Mouse (Mus musculus): ENCODE measurements at regions not wholly inside any gene's neighbourhood (a gene's known extent, or its start where the extent isn't known, plus 50 kb on each side); places are given as distances from the start of the nearest gene placed in this dataset.

- DNase-seq (ENCODE audit: low spot score): no peak
Measured at GRCm38 (mm10) chr11:19747973-19748559, 176.1 kb upstream of the Spred2 start.

- DNase-seq (ENCODE audit: low spot score): no peak
Measured at GRCm38 (mm10) chr11:19758892-19759291, 165.3 kb upstream of the Spred2 start.

GRCm38 (mm10) chr11:19760861-19761693 is 163.1 kb upstream of the Spred2 start:
- DNase-seq (ENCODE audit: low spot score): peak; percentile 48

GRCm38 (mm10) chr11:19761694-19761976 is 162.5 kb upstream of the Spred2 start:
- no peak for DNase-seq (ENCODE audit: low spot score)

GRCm38 (mm10) chr11:19767316-19767715 is 156.9 kb upstream of the Spred2 start:
- no peak for DNase-seq (ENCODE audit: low spot score)

GRCm38 (mm10) chr11:19767871-19768270 is 156.3 kb upstream of the Spred2 start:
- no peak for DNase-seq (ENCODE audit: low spot score)

- DNase-seq (ENCODE audit: low spot score): no peak
Measured at GRCm38 (mm10) chr11:19768962-19769361, 155.2 kb upstream of the Spred2 start.

GRCm38 (mm10) chr11:19774010-19774409 is 150.2 kb upstream of the Spred2 start:
- DNase-seq (ENCODE audit: low spot score): no peak

- DNase-seq (ENCODE audit: low spot score): no peak
Measured at GRCm38 (mm10) chr11:19775741-19776140, 148.4 kb upstream of the Spred2 start.

- no peak for DNase-seq (ENCODE audit: low spot score)
Measured at GRCm38 (mm10) chr11:19776473-19777200, 147.5 kb upstream of the Spred2 start.

GRCm38 (mm10) chr11:19778191-19778590 is 146.0 kb upstream of the Spred2 start:
- no peak for DNase-seq (ENCODE audit: low spot score)

GRCm38 (mm10) chr11:19785110-19785509 is 139.1 kb upstream of the Spred2 start:
- DNase-seq (ENCODE audit: low spot score): no peak

GRCm38 (mm10) chr11:19796950-19797670 is 127.1 kb upstream of the Spred2 start:
- DNase-seq (ENCODE audit: low spot score): no peak

GRCm38 (mm10) chr11:19809359-19809758 is 114.8 kb upstream of the Spred2 start:
- DNase-seq (ENCODE audit: low spot score): no peak

GRCm38 (mm10) chr11:19811271-19811991 is 112.7 kb upstream of the Spred2 start:
- DNase-seq (ENCODE audit: low spot score): no peak

- no peak for DNase-seq (ENCODE audit: low spot score)
Measured at GRCm38 (mm10) chr11:19811992-19812690, 112.0 kb upstream of the Spred2 start.

- no peak for DNase-seq (ENCODE audit: low spot score)
Measured at GRCm38 (mm10) chr11:19813549-19813948, 110.6 kb upstream of the Spred2 start.

GRCm38 (mm10) chr11:19822991-19823390 is 101.2 kb upstream of the Spred2 start:
- DNase-seq (ENCODE audit: low spot score): no peak

- peak; percentile 68 for DNase-seq (ENCODE audit: low spot score)
Measured at GRCm38 (mm10) chr11:19823461-19823895, 100.7 kb upstream of the Spred2 start.

- no peak for DNase-seq (ENCODE audit: low spot score)
Measured at GRCm38 (mm10) chr11:19826481-19827185, 97.5 kb upstream of the Spred2 start.
